Mouse (Mus musculus): ENCODE results near the gene Rrp9.

DNA sequence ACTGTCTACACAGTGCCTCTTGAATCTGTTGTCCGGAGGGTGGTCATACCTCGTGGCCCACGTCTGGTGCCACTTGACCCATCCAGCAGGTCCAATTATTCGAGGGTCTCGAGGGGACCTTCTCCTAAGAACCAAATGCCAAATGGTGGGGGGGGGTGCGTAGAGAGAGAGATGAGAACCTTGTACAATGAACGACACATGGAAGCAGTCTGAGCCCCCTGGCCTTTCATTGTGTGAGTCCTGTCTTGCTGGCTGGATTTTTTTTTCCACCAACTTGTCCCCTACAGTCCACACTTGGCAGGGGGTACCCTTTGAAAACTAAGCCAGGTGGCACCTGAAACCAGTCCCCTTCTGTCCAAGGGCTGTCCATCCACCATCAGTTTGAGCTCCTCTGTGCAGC lies 8.0 kb upstream of the Rrp9 start:
- TF ChIP-seq RCOR1 (IDR thresholded peaks at IDR 0.05; ENCODE audit: low read depth, low read length) (no peak), NELFE (IDR thresholded peaks at IDR 0.05; ENCODE audit: low read depth, low read length) (no peak), MAX (IDR thresholded peaks at IDR 0.05; ENCODE audit: low read length) (no peak), TCF12 (IDR thresholded peaks at IDR 0.05; ENCODE audit: low read depth, low read length) (no peak), CTCF (IDR thresholded peaks at IDR 0.05 in 2 of 3, conservative IDR thresholded peaks at IDR 0.05 in 1 of 3; ENCODE audit: control insufficient read depth in 1 of 3, insufficient read depth in 1 of 3, low read depth in 2 of 3, low read length in 3 of 3, poor library complexity in 1 of 3, severe bottlenecking in 1 of 3) (no peak), GATA1 (IDR thresholded peaks at IDR 0.05; ENCODE audit: low read depth, low read length) (no peak), USF1 (IDR thresholded peaks at IDR 0.05; ENCODE audit: low read depth, low read length) (no peak), HCFC1 (IDR thresholded peaks at IDR 0.05; ENCODE audit: low read depth, low read length) (no peak), MYC (IDR thresholded peaks at IDR 0.05; ENCODE audit: low read depth, low read length) (no peak), POLR2A (IDR thresholded peaks at IDR 0.05; ENCODE audit: control insufficient read depth in 1 of 2, insufficient read depth in 1 of 2, low read depth in 1 of 2, low read length in 2 of 2, poor library complexity in 1 of 2) (no peak), JUND (IDR thresholded peaks at IDR 0.05; ENCODE audit: low read depth, low read length) (no peak)
